8 mouse cellular contexts compared by ENCODE assay signal in genomic region chr11:101119131-101119760, GRCm38 (mm10). TPM values are rescaled to one million over a fixed set of nuclear protein-coding genes. Genes with fewer than 3 reads are reported as not detected.
A peak's percentile ranks its signal among the peaks of the same experiment; 100 is the strongest.
DNase-seq lines count a peak whose midpoint lies in the region; TF ChIP-seq lines count a peak whose summit lies in the region.

No protein-coding gene starts in this region.

- TF ChIP-seq CTCF in left cerebral cortex, adult 2 months (IDR thresholded peaks at IDR 0.05) = peak; percentile 22

- no peaks in the 10 kb centered on the region for H3K9me3 ChIP-seq in hindbrain, embryonic 10.5 days

- H3K27me3 ChIP-seq in hindbrain, embryonic 10.5 days (ENCODE audit: insufficient read depth, poor library complexity, severe bottlenecking) = no peaks in the 10 kb centered on the region

- peak overlapping the region; percentile 97 for H3K4me3 ChIP-seq in left cerebral cortex, adult 2 months
- peak overlapping the region; percentile 88 for H3K4me3 ChIP-seq in brown adipose tissue, adult 24 weeks (ENCODE audit: insufficient read depth, low read depth, low read length)
- peak overlapping the region; percentile 95 for H3K4me3 ChIP-seq in hindbrain, embryonic 10.5 days

- intact Hi-C loops in left cerebral cortex, adult 2 months (cut with DNase I) = no loop called here
- intact Hi-C loops in left cerebral cortex, postnatal 25 days (cut with DNase I) = loop anchor here (2.0 kb wide), 1 partner anchor 32 kb away; the partner anchor contains the start of gene Mlx
- intact Hi-C loops in left cerebral cortex, postnatal 36 days (cut with DNase I) = loop anchor here (2.0 kb wide), 1 partner anchor 52 kb away; the partner anchor contains the start of genes Cntnap1 and Plekhh3

- peaks cover 12% of the 10 kb centered on the region for H3K4me1 ChIP-seq in brown adipose tissue, adult 24 weeks (ENCODE audit: control insufficient read depth, insufficient read depth, insufficient read length, low read length)
- peaks cover 44% of the 10 kb centered on the region for H3K4me1 ChIP-seq in hindbrain, embryonic 10.5 days (replicated peaks)

- under 1% methylated on average over 39 of the region's 39 CpGs for WGBS in hindbrain, embryonic 10.5 days

- DNase-seq in left cerebral cortex, adult 2 months (ENCODE audit: extremely low spot score in 1 of 2, low spot score in 2 of 2) = no peak
- DNase-seq in left cerebral cortex, adult 9 months (ENCODE audit: low spot score in 2 of 2) = no peak
- no peak for DNase-seq in hindbrain, embryonic 10.5 days (ENCODE audit: low spot score)
- DNase-seq in lung, postnatal 36 days = peak; percentile 8
- DNase-seq in thymus, postnatal 4 days = peak; percentile 48
- no peak for DNase-seq in left cerebral cortex, postnatal 25 days (ENCODE audit: low spot score in 2 of 2)
- DNase-seq in left cerebral cortex, postnatal 36 days (ENCODE audit: low spot score in 2 of 2) = no peak

- H3K27ac ChIP-seq in left cerebral cortex, adult 2 months = peak overlapping the region; percentile 97
- peak overlapping the region; percentile 51 for H3K27ac ChIP-seq in brown adipose tissue, adult 24 weeks (replicated peaks; ENCODE audit: low read depth, low read length)
- H3K27ac ChIP-seq in hindbrain, embryonic 10.5 days = peak overlapping the region; percentile 95

- peaks cover 47% of the 10 kb centered on the region for H3K36me3 ChIP-seq in hindbrain, embryonic 10.5 days

RNA-seq across cellular contexts. Expression of gene Retreg3, which starts 0.4 kb away (rescaled TPM):
- 10 to 100 TPM; 50.7 to 56.6 TPM for total RNA-seq in left cerebral cortex, adult 2 months (2021)
- polyA plus RNA-seq in brown adipose tissue, adult 24 weeks (2012; ENCODE audit: insufficient read depth, insufficient read length, missing spikeins) = 43.7 and 49.6 TPM in 2 replicates
- polyA plus RNA-seq in hindbrain, embryonic 10.5 days (2016; fragmentation: Nextera tagmentation; extraction: Ambion mirVana) = 17.8 and 21.2 TPM in 2 replicates
- total RNA-seq in left cerebral cortex, postnatal 25 days (2021) = 10 to 100 TPM; 56.2 to 56.7 TPM
- total RNA-seq in left cerebral cortex, postnatal 36 days (2021) = 10 to 100 TPM; 53.8 to 58.0 TPM

RNA-seq across cellular contexts. Expression of gene Tubg1, which starts 0.5 kb away (rescaled TPM):
- total RNA-seq in left cerebral cortex, adult 2 months (2021) = 10 to 100 TPM; 45.1 to 45.8 TPM
- polyA plus RNA-seq in brown adipose tissue, adult 24 weeks (2012; ENCODE audit: insufficient read depth, insufficient read length, missing spikeins) = 46.6 and 49.2 TPM in 2 replicates
- 136 and 141 TPM in 2 replicates for polyA plus RNA-seq in hindbrain, embryonic 10.5 days (2016; fragmentation: Nextera tagmentation; extraction: Ambion mirVana)
- total RNA-seq in left cerebral cortex, postnatal 25 days (2021) = 10 to 100 TPM; 44.9 to 46.6 TPM
- 10 to 100 TPM; 45.7 to 49.2 TPM for total RNA-seq in left cerebral cortex, postnatal 36 days (2021)

RNA-seq across cellular contexts. Expression of gene Psmc3ip, which starts 24.0 kb away (rescaled TPM):
- 1 to 10 TPM; 2.7 to 3.1 TPM for total RNA-seq in left cerebral cortex, adult 2 months (2021)
- 1.7 and 3.6 TPM in 2 replicates for polyA plus RNA-seq in brown adipose tissue, adult 24 weeks (2012; ENCODE audit: insufficient read depth, insufficient read length, missing spikeins)
- polyA plus RNA-seq in hindbrain, embryonic 10.5 days (2016; fragmentation: Nextera tagmentation; extraction: Ambion mirVana) = 59.7 and 72.5 TPM in 2 replicates
- total RNA-seq in left cerebral cortex, postnatal 25 days (2021) = 1 to 10 TPM; 3.6 to 3.9 TPM
- 1 to 10 TPM; 2.1 to 3.1 TPM for total RNA-seq in left cerebral cortex, postnatal 36 days (2021)

RNA-seq across cellular contexts. Expression of gene Mlx, which starts 32.2 kb away (rescaled TPM):
- 10 to 100 TPM; 41.1 to 44.7 TPM for total RNA-seq in left cerebral cortex, adult 2 months (2021)
- 55.0 and 67.5 TPM in 2 replicates for polyA plus RNA-seq in brown adipose tissue, adult 24 weeks (2012; ENCODE audit: insufficient read depth, insufficient read length, missing spikeins)
- polyA plus RNA-seq in hindbrain, embryonic 10.5 days (2016; fragmentation: Nextera tagmentation; extraction: Ambion mirVana) = 44.7 and 49.7 TPM in 2 replicates
- 10 to 100 TPM; 47.1 to 53.0 TPM for total RNA-seq in left cerebral cortex, postnatal 25 days (2021)
- 10 to 100 TPM; 38.9 to 41.8 TPM for total RNA-seq in left cerebral cortex, postnatal 36 days (2021)

RNA-seq across cellular contexts. Expression of gene Tubg2, which starts 36.5 kb away (rescaled TPM):
- 10 to 100 TPM; 51.4 to 52.9 TPM for total RNA-seq in left cerebral cortex, adult 2 months (2021)
- 1.1 and 1.9 TPM in 2 replicates for polyA plus RNA-seq in brown adipose tissue, adult 24 weeks (2012; ENCODE audit: insufficient read depth, insufficient read length, missing spikeins)
- 2.8 and 4.8 TPM in 2 replicates for polyA plus RNA-seq in hindbrain, embryonic 10.5 days (2016; fragmentation: Nextera tagmentation; extraction: Ambion mirVana)
- total RNA-seq in left cerebral cortex, postnatal 25 days (2021) = 10 to 100 TPM; 47.5 to 48.6 TPM
- total RNA-seq in left cerebral cortex, postnatal 36 days (2021) = 10 to 100 TPM; 49.7 to 62.4 TPM

Comparison
In these comparisons a context has a peak if more than half of its experiments do, and no peak if none do; other contexts are left out.
1. DNase-seq: peak in lung, postnatal 36 days (single experiment) and thymus, postnatal 4 days (single experiment); none in left cerebral cortex, adult 2 months (0 of 2), left cerebral cortex, adult 9 months (0 of 2), hindbrain, embryonic 10.5 days (single experiment), left cerebral cortex, postnatal 25 days (0 of 2) and left cerebral cortex, postnatal 36 days (0 of 2).
2. Peak in every context shown above with its lines, with median percentiles within 50 percentile points of each other: H3K27ac ChIP-seq and H3K4me3 ChIP-seq.